Mouse (Mus musculus) testis, adult 2 months (tissue): ENCODE results near the gene Mphosph9.

ENCODE experiments used
- CTCF ChIP-seq: fragments of 200-500 bp; IDR thresholded peaks from 2 replicates; pipeline ENCODE4 v1.5.1; 2012; ENCODE audit warnings: low read depth, mild to moderate bottlenecking, inconsistent platforms, low read length, moderate library complexity; ENCODE audit not compliant: control insufficient read depth, insufficient read depth, insufficient replicate concordance
- POLR2A ChIP-seq: fragments of 200-500 bp; IDR thresholded peaks from 2 replicates; pipeline ENCODE4 v1.6.1; 2012; ENCODE audit warnings: low read depth, mild to moderate bottlenecking, inconsistent platforms, low read length, moderate library complexity; ENCODE audit not compliant: control insufficient read depth

DNA sequence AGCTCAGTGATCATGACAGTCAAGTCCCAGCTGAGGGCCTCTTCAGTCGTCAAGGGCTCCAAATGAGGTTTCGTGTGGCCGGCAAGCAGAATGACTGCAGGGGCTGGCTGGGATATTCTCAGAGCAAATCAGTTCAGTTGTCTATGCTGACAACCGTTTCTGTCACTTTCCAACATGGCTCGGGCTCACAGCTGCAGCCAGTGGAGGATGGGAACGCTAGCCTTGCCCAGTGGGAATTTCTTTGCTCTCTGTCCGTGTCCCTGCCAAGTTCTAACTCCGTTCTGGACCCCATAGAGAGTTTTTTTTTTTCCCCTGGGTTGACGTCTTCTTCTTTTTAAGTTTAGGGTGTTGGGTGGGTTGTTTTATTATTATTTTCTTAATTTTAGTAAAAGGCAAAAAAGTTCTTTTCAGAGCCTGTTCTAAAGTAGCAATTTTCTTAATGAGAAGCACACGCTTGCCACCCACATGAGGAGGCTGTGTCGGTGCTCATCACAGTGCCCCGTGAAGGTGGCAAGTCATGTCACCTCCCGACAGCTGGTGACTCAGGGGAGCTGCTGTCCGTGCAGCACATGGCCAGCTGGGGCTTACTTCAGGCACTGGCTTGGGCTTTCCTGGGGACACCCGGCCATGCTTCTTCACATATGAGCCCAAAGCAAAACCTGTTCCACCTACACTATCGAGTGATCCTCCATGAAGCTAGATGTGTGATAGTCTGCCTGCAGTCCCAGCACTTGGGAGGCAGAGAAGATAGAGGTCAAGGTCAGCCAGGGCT, 103.3 kb downstream of the Mphosph9 start:
- TF ChIP-seq CTCF (no peak), POLR2A (no peak)
